Mouse (Mus musculus): Measurements from ENCODE around the gene Nr1i3.

Nr1i3 gene

GRCm38 (mm10) chr1:171213801-171214496, at the start of gene Nr1i3:
Nr1i3 (plus strand) TSS chr1:171213970.
- DNase-seq (ENCODE audit: low spot score) = no peak

DNA sequence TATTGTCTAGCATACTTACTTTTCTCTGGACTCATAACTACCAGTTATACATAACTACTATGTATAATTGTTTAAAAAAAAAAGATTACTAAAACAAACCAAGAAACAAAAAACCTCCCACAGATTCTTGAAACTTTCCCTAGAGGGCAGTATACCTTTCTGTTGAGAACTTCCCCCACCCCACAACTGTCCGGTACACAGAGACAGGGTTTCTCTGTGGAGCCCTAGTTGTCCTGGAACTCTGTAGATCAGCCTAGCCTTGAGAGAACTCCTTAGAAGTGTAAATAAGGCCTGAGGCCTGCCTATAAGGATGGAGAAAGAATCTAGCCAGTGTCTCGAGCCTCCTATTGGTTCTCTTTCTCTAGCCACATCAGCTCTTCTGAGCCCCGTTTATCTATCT, 49.5 kb upstream of the Nr1i3 start:
- no peak for DNase-seq (ENCODE audit: low spot score)

GRCm38 (mm10) chr1:171165629-171166345, 48.0 kb upstream of the Nr1i3 start:
- DNase-seq (ENCODE audit: low spot score) = no peak

GRCm38 (mm10) chr1:171168906-171169305, 44.9 kb upstream of the Nr1i3 start:
- no peak for DNase-seq (ENCODE audit: low spot score)

DNA sequence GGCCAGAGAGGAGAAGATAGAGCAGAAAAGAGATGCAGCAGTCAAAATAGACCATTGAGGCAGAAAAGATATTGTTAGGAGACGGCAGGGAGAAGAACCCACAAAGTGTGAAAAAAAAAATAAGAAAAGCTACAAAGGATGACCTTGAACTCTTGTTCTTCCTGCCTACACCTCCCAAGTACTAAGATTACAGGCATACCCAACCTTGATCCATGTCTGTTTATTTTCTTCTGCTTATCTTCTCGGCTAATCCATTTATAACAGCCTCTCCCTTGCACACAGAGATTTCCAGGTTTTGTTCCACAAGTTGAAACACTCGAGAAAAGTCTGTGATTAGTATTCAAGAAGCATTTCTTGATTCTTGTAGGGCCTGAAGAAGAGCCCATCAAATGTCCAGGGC, 43.9 kb upstream of the Nr1i3 start:
- DNase-seq (ENCODE audit: low spot score) = no peak

- no peak for DNase-seq (ENCODE audit: low spot score)
These were observed 42.6 kb upstream of the Nr1i3 start for GRCm38 (mm10) chr1:171171138-171171537.

DNA sequence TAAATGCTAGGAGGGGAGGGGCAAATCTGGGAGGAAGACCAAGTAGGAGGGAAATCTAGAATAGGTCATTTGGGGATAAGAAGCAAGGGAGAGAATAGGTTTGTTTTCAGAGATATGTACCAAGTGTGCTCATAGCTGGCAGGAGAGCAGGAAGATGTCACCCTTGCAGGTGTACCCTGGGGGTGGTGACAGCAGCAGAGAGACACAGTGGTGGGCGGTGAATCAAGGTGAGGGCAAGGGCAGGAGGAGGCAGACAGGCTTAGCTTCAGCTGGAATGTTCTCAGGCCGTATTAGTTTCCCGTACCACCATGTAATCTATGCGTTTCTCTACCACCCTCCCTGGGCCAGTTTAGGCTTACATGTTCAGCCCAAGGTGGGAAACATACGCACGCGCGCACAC, 41.0 kb upstream of the Nr1i3 start:
- DNase-seq (ENCODE audit: low spot score) = no peak

DNA sequence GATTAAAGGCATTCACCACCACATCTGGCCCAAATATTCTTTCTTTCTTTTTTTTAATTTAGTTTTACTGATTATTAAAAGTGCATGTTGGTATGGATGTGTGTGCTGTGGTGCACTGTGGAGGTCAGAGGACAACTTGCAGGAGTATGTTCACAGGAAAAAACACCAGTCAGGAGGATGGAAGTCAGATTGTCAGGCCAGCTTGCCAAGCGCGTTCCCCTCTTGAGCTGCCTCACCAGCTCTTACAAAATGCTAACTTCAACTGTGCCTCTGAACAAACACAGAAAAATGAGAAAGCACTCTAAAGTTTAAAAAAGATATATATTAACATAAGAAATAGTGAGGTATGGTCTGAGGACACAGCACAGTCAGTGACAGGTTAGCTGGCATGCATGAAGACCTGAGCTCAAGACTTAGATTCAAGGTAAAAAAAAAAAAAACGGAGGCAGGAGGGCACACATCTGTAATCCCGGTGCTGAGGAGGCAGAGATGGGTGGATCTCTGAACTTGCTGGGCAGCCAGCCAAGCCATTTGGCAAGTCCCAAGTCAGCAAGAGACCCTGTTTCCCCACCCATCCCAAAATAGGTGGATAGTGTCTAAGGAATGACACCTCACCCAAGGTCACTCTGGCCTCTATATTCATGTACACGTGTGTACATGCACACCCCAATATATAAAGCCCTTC, 34.1 kb upstream of the Nr1i3 start:
- DNase-seq (ENCODE audit: low spot score) = no peak

- no peak for DNase-seq (ENCODE audit: low spot score)
These were observed 30.7 kb upstream of the Nr1i3 start for GRCm38 (mm10) chr1:171183025-171183424.

GRCm38 (mm10) chr1:171183620-171184019, 30.1 kb upstream of the Nr1i3 start:
- DNase-seq (ENCODE audit: low spot score) = no peak

GRCm38 (mm10) chr1:171184314-171184713, 29.5 kb upstream of the Nr1i3 start:
- DNase-seq (ENCODE audit: low spot score) = peak; percentile 29

- no peak for DNase-seq (ENCODE audit: low spot score)
These were observed 28.1 kb upstream of the Nr1i3 start for GRCm38 (mm10) chr1:171185655-171186054.

DNA sequence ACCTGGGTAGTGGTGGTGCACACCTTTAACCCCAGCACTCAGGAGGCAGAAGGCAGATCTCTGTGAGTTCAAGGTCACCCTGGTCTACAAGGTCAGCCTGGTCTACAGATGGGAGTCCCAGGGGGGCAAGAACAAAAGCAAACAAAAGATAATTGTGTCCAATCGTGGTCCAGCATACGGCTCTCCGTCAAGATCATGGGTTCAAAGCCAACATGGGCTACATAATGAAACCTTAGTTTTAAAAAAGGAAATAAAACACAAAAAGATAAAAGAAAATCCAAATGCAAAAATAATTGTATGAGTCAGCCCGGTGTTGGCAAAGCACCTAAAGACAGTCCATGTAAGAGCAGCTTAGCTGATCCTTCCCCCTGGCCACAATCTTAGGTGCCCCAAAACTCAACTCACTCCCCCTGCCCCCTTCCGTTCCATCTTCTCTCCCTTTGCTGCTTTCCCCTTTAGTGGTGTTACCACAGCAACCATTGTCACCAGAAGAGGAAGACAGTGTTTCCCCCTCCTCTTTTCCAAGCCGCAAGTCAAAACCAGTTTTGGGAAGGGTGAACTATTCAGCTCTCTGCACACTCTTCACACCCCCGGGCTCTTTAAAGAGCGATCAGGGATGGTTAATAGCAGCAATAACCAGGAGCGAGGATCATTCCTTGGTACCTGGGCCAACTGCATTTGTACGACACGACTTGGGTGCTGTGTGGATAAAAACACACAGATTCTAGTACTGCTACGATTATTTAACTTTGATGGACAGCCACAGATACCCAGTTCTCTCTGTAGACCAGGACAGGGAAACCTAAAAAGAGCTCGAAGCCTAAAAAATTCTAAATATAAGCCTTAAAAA, 25.7 kb upstream of the Nr1i3 start:
- no peak for DNase-seq (ENCODE audit: low spot score)

GRCm38 (mm10) chr1:171189046-171189445, 24.7 kb upstream of the Nr1i3 start:
- no peak for DNase-seq (ENCODE audit: low spot score)

DNA sequence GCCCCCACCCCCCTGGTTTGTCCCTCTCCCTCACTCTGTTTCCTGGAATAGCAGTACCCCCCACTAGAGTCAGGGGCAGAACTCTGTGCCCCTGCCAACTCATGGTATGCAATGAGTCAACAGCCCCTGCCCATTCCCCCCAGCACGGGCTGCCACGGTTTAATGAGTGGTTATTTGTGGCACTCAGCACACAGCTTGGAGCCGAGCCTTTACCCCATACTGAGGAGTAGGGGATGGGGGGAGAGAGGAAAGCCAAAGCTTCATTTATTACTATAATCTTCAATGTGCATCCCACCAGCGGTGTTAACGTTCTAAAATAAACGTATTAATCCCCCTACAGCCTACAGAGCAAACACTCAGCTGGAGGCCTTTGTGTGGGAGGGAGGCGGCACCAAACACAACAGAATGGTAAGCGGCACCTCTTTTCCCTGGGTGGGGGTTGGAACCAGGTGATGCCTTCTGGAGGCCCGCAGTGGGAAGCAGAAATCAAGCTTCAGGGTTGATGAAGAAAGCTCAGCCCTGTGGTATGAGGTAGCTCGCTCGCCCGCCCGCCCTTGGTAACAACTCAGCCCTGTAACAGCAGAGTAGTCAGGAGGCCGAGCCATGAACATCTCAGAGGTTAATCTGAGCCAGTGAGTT, 24.2 kb upstream of the Nr1i3 start:
- DNase-seq (ENCODE audit: low spot score) = no peak

- no peak for DNase-seq (ENCODE audit: low spot score)
These were observed 22.9 kb upstream of the Nr1i3 start for GRCm38 (mm10) chr1:171190832-171191231.

DNA sequence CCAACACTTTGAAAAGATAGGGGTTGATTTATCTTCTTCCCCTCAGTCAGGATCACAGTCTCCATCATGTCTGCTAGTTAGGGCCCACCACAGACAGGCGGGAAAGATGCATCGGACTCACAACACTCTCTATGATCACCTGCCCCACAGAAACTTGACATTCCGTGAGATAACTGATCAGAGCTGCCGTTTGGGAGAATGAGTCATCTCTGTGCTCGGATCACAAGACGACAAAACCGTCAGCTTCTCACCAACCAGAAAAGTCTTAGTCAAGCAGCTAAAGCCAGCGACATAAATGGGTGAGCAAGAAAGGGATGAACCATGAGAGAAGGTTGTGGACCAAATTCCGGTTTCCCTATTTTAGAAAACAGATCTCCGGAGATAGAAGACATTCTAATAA, 21.5 kb upstream of the Nr1i3 start:
- DNase-seq (ENCODE audit: low spot score) = no peak

GRCm38 (mm10) chr1:171193093-171193840, 20.5 kb upstream of the Nr1i3 start:
- no peak for DNase-seq (ENCODE audit: low spot score)

DNA sequence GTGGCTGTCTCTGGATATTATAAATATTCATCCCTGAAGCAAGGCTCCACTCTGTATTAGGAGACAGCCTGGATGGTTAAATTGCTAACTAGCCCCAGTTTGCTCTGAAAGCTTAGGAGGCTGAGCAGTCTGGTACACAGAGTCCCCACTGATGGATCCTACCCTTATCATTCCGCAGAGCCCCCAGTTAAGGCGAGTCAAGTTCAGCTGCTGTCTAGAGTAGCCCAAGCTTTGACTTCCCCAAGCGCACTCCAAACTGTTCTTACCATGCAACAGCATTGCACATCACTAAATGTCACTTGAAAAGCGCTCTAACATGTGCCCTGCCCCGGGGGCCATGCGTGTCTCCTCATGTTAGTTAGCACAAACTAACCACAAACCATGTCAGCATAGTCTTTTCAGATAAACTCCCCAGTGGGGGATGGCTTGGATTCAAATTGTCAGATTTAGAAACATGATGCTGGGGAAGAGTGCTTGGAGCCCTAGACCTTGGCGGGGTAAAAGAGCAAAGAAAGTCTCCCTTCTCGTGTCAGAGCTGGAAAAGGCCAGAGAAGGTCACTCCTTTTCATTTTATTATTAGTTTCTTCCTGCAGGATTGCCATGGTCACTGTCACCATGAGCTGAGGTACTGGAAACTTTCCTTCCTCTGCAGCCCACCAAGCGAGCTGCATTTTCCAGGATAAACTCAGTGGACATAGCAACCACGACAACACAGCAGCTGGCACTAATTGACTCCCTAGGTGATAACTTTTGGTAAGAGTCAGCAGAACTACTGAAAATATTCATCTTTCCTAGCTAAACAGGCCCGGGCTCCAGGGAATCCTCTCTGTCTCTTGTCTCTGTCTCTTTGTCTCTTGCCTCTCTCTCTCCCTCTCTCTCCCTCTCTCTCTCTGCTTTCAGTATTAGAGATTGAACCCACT, 19.6 kb upstream of the Nr1i3 start:
- no peak for DNase-seq (ENCODE audit: low spot score)
